14 mouse cellular contexts compared by ENCODE assay signal in the genomic region with DNA sequence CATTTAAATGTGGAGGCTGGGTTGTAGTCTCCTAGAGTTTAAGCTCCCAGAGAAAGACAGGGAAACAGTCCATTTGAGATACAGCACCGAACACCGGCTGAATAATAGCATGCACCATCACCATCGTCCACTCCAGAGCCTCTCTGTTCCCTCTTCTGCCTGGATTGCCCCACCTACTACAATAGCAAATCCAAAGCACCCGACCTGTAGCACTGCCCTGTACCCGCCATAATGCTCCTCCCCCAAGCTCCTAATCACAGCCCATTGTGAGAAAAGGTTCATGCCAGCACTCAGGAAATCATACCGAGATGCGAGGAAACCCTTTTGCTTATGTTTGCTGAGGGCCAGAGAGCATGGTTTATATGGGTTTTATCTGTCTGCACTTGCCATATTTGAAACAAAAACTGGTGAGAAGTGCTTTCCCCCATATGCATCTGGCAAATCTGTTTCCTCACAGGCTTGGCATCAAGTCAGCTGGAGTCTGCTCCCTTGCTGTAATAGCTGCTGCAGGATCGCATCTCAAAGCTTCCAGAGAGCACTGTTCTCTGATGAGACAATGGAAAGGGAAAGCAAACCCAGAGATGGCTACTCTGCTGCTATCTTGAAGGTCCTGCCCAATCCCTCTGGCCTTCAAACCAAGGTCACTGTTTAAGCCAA.
DNase-seq lines count a peak whose midpoint lies in the region; ATAC-seq and TF ChIP-seq lines count a peak whose summit lies in the region.
"Had no signal": no experiment of that assay in that cellular context is flagged by ENCODE, and none has a peak within 500 bp of the region (broad histone marks: within the 10 kb centered on the region; RNA-seq: fewer than 3 reads in every experiment).

No protein-coding gene starts in this region.

- no peak for TF ChIP-seq CTCF in thymus, adult 2 months (IDR thresholded peaks at IDR 0.05; ENCODE audit: borderline replicate concordance, control insufficient read depth, extremely low read depth, insufficient read depth, low read length, poor library complexity)

- 58% methylated on average over 8 of the region's 8 CpGs for WGBS in forebrain, embryonic 14.5 days
- 55% methylated on average over 8 of the region's 8 CpGs for WGBS in forebrain, embryonic 13.5 days
- 89% methylated on average over 8 of the region's 8 CpGs for WGBS in thymus, adult 2 months

- peak; percentile 57 for DNase-seq in forebrain, embryonic 14.5 days (ENCODE audit: low spot score)
- peak; percentile 13 to 33 for DNase-seq in left cerebral cortex, adult 18-20 months (ENCODE audit: low spot score in 2 of 2)
- DNase-seq in left cerebral cortex, adult 11 months (ENCODE audit: low spot score) = no peak
- DNase-seq in adipocyte (ENCODE audit: low spot score) = peak; percentile 52
- DNase-seq in right cerebral cortex, postnatal 10 days (ENCODE audit: low spot score in 2 of 2) = peak; percentile 51 to 54
- DNase-seq in thymus, adult 2 months = no peak
- DNase-seq in kidney, adult 18-20 months = no peak
- DNase-seq: adrenal gland, postnatal 14 days; B cell, adult 2 months; cerebellum, adult 11 months; kidney, postnatal 25 days; liver had no signal

- H3K4me3 ChIP-seq in forebrain, embryonic 14.5 days (ENCODE audit: low read depth, low read length) = no peak overlapping the region
- no peak overlapping the region for H3K4me3 ChIP-seq in forebrain, embryonic 13.5 days
- H3K4me3 ChIP-seq in thymus, adult 2 months (ENCODE audit: control insufficient read depth, insufficient read depth, low read length) = no peak overlapping the region
- H3K4me3 ChIP-seq: heart, embryonic 13.5 days had no signal

- no peaks in the 10 kb centered on the region for H3K27me3 ChIP-seq in forebrain, embryonic 14.5 days (replicated peaks; ENCODE audit: control insufficient read depth, insufficient read depth, low read length)
- no peaks in the 10 kb centered on the region for H3K27me3 ChIP-seq in forebrain, embryonic 13.5 days
- H3K27me3 ChIP-seq in thymus, adult 2 months (ENCODE audit: control insufficient read depth, insufficient read depth, low read length) = no peaks in the 10 kb centered on the region
- H3K27me3 ChIP-seq: heart, embryonic 13.5 days had no signal

- H3K36me3 ChIP-seq in forebrain, embryonic 14.5 days (ENCODE audit: control insufficient read depth, insufficient read depth, low read length) = no peaks in the 10 kb centered on the region
- H3K36me3 ChIP-seq in forebrain, embryonic 13.5 days (ENCODE audit: poor library complexity, severe bottlenecking) = peaks cover 5% of the 10 kb centered on the region; the same call in 1 of the 2 replicates
- H3K36me3 ChIP-seq in thymus, adult 2 months (ENCODE audit: control insufficient read depth, insufficient read depth, low read length) = no peaks in the 10 kb centered on the region

- no peak overlapping the region for H3K4me2 ChIP-seq in forebrain, embryonic 14.5 days (ENCODE audit: low read length)
- H3K4me2 ChIP-seq in forebrain, embryonic 13.5 days = no peak overlapping the region
- H3K4me2 ChIP-seq: heart, embryonic 13.5 days had no signal

- no peak overlapping the region for H3K9ac ChIP-seq in forebrain, embryonic 14.5 days (ENCODE audit: low read length)
- H3K9ac ChIP-seq in forebrain, embryonic 13.5 days = no peak overlapping the region
- H3K9ac ChIP-seq: heart, embryonic 13.5 days had no signal

- no peaks in the 10 kb centered on the region for H3K9me3 ChIP-seq in forebrain, embryonic 14.5 days (replicated peaks; ENCODE audit: control insufficient read depth, low read length)
- peaks cover 5% of the 10 kb centered on the region; the same call in 1 of the 2 replicates for H3K9me3 ChIP-seq in forebrain, embryonic 13.5 days (replicated peaks)

- no peaks in the 10 kb centered on the region for H3K4me1 ChIP-seq in forebrain, embryonic 14.5 days (ENCODE audit: control insufficient read depth, insufficient read depth, low read length)
- peaks cover 6% of the 10 kb centered on the region; the same call in 1 of the 2 replicates for H3K4me1 ChIP-seq in forebrain, embryonic 13.5 days
- H3K4me1 ChIP-seq in thymus, adult 2 months (replicated peaks; ENCODE audit: control insufficient read depth, insufficient read depth, low read length) = no peaks in the 10 kb centered on the region

- no peak; the same call in 1 of the 2 replicates for ATAC-seq in forebrain, embryonic 14.5 days
- no peak for ATAC-seq in forebrain, embryonic 13.5 days

- TF ChIP-seq POLR2A in thymus, adult 2 months (IDR thresholded peaks at IDR 0.05; ENCODE audit: control insufficient read depth, extremely low read depth, insufficient read depth, low read length, poor library complexity) = no peak

- H3K27ac ChIP-seq in forebrain, embryonic 14.5 days (ENCODE audit: low read depth, low read length) = no peak overlapping the region
- no peak overlapping the region for H3K27ac ChIP-seq in forebrain, embryonic 13.5 days
- no peak overlapping the region for H3K27ac ChIP-seq in thymus, adult 2 months (ENCODE audit: control insufficient read depth, insufficient read depth, low read length)
- H3K27ac ChIP-seq: heart, embryonic 13.5 days had no signal

Comparison
In these comparisons a context has a peak if more than half of its experiments do, and no peak if none do; other contexts are left out.
1. DNase-seq: peak in forebrain, embryonic 14.5 days (single experiment), left cerebral cortex, adult 18-20 months (2 of 2), adipocyte (single experiment) and right cerebral cortex, postnatal 10 days (2 of 2); none in left cerebral cortex, adult 11 months (single experiment), thymus, adult 2 months (single experiment) and kidney, adult 18-20 months (single experiment).